Mouse (Mus musculus): ENCODE measurements around the gene AC170998.1.
"Not testable (repeated sequence)": the region's sequence is repeated elsewhere in the genome, so short reads cannot be mapped to it uniquely, and the experiment has no call there.

The AC170998.1 gene

DNA sequence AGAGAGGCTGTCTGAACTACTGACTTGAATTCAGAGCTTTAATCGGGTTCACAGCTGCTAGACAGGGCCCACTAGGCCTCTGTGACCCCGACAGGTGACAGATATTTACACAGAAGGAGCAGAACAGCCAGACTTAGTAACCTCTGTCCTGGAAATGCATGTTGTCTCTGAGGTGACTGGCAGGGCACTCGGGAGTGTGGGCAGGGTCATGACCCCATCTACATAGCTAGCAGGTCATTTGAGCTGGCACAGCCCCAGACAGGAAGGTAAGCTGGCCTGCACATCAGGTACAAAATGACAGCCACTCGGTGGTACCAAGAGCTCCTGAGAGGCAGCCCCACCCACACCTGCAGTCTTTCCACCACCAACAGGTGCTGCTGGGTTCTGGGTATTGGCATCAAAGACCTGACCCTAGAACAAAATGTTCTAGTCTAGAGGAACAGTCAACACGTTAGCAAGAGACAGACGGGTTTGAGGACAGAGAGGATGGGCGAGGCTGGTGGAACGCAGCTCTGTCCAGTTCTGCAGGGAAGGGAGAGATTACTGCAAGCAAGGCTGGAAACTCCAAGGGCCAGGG, 34.9 kb downstream of the AC170998.1 start:
- no peak for DNase-seq (ENCODE audit: low spot score)

- peak; percentile 72 for DNase-seq (ENCODE audit: low spot score)
These were observed 36.0 kb downstream of the AC170998.1 start for GRCm38 (mm10) chr17:28761871-28762270.

GRCm38 (mm10) chr17:28766203-28766602, 40.3 kb downstream of the AC170998.1 start:
- no peak for DNase-seq (ENCODE audit: low spot score)

DNA sequence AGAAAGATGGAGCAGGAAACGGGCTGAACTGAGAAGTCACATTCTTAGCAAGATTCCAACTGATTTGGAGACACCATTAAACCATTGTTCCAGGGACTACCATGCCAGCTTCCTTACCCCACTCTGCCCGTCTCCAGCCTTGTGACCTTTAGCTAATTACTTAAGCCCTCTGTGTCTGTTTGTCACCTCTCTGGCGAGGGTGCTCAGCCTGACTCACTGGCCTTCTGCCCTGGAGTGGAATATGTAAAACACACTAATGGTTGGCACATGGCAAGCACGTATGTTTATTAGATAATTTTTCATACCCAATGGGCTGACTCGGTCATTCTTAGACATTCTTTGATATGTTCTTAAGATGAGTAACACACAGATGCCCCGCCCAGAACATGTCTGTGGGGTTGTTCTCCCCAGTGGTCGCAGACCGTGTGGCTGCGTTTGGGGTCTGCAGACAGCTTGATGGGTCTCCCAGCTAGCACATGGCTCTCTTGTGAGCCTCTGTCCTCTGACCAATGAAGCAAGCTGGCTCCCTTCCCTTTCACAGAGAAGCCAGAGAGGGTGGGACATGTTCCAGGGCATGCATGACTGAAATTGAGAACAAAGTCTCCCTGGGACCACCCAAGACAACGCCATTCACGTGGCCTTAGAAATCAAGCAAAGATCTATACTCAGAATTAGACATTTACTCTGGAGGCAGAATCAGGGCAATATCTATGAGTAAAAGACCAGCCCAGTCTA, 41.1 kb downstream of the AC170998.1 start:
- DNase-seq (ENCODE audit: low spot score), result no peak

DNA sequence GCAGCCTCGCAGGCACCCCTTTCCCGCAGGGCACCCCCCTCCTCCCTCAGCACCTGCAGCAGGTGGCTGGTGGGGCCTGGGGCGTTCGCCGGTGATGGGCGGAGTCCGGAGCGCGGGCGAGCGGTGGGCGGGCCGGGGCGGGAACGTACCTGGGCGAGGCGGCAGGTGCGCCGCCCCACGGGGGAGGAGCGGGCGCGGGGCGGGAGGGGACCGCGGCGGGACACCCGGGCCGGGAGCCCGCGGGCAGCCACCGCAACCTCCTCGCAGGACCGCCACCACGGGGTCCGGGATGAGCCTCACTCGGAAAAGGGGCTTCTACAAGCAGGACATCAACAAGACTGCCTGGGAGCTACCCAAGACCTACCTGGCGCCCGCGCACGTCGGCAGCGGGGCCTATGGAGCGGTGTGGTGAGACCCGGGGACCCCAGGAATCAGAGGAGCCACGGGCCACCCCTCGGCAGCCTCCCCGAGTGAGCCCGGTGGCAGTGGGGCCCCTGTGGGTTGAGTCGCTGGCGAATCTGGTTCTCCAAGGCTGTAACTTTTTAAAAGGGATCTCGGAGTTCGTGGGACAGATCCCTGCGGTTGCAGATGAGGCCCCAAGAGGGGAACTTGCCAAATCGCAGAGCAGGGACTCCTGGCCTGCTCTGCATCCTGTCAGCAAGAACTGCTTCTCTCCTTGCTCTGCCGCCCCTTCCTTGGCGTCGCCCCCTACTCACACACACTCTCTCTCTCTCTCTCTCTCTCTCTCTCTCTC, 43.4 kb downstream of the AC170998.1 start, which contains the start of gene Mapk13:
Gene Mapk13 (plus strand): TSS at position 177 of the 754 bp plus-strand sequence.
- DNase-seq (ENCODE audit: low spot score), result peak; percentile 30

DNA sequence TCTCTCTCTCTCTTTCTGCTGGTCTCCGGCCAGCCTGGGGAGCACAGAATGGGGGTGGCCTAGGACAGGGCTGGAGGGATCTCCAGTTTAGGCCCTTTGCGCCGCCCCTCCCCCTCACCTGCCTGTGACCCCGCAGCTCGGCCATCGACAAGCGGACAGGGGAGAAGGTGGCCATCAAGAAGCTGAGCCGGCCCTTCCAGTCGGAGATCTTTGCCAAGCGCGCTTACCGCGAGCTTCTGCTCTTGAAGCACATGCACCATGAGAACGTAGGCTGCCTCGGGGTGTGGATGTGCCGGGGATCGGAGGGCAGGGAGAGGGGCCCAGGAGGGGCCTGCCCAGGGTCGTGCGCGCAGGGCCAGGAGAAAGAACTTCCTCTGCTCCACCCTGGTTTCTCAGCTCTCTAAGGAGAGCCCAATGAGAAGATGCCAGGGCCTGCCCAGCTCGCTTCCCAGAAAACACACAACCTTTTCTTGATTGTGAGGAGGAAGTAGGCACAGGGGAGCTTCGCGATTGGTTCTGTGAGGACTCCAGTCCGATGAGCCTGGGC, 44.1 kb downstream of the AC170998.1 start:
- peak; percentile 42 for DNase-seq (ENCODE audit: low spot score)

DNA sequence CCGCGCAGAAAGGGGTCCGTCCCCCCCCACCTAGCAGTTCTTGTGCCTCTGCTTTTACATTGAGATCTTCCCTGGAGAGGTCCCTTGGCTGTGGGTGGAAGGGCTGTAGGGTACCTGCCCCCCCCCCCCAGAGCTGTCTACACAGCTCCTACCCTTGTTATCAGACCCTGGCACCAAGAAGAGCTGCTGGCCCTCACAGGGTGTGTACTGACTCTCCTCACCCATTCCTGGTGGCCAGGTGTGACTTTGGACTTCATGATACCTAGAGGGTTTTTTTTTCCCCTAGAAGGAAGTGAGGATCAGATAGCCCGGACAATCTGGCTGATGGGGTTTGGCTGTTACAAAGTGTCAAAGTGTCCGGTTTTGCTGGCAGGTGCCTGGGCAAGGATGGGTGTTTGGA, 45.4 kb downstream of the AC170998.1 start:
- DNase-seq (ENCODE audit: low spot score), result no peak

- DNase-seq (ENCODE audit: low spot score), result not testable (repeated sequence)
These were observed 48.4 kb downstream of the AC170998.1 start for GRCm38 (mm10) chr17:28774303-28774702.

- DNase-seq (ENCODE audit: low spot score), result no peak
These were observed 49.3 kb downstream of the AC170998.1 start for GRCm38 (mm10) chr17:28775161-28775560.
